Mouse (Mus musculus): Measurements from ENCODE around the gene Scamp5.

DNA sequence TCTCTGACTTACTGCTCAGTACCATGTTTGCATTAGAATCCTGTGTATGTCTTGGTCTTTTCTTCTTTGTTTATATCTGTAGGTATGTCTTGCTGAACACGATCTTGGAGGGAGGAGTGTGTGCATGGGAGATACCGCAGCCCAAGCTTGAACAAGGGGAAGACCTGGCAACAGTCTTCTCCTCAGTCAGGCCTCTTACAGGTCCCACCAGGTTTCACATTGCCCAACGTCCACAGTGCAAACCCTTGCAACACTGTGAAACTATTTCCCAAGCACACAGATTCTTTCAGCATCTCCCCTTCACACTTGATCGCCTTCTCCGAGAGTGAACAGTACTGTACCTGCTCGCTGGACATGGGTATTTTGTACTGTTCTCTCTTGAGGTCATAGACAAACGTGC lies 19.9 kb upstream of the Scamp5 start:
- TF ChIP-seq CTCF (IDR thresholded peaks at IDR 0.05; ENCODE audit: low read depth, low read length) (no peak), POLR2A (IDR thresholded peaks at IDR 0.05; ENCODE audit: borderline replicate concordance, low read depth, low read length) (no peak)

All from bone marrow macrophage, adult 2 months (primary cell).